Mouse (Mus musculus) forebrain, postnatal 0 days (tissue): ENCODE measurements around the gene Nodal. TPM values are rescaled to one million over a fixed set of nuclear protein-coding genes. Genes with fewer than 3 reads are reported as not detected.

ENCODE experiments used
- ATAC-seq: fragments of 200-750 bp; cut with Nextera tagmentation; 2 replicates; pipeline ENCODE4 v1.8.0; 2017; ENCODE audit warnings: mild to moderate bottlenecking, moderate library complexity
- DNase-seq: peaks from one replicate; pipeline ENCODE4 v3.0.0-alpha.2; 2015
- H3K27ac ChIP-seq: fragments of 300-500 bp; sonication (generic); 2 replicates; pipeline ENCODE4 v1.5.1; 2014; ENCODE audit warnings: low read depth, mild to moderate bottlenecking, antibody characterized with exemption, low read length, moderate library complexity, mixed read lengths
- H3K27me3 ChIP-seq: fragments of 300-500 bp; sonication (generic); 2 replicates; pipeline ENCODE4 v1.6.1; 2014; ENCODE audit warnings: mild to moderate bottlenecking, low read length, mixed read lengths; ENCODE audit not compliant: insufficient read depth
- H3K36me3 ChIP-seq: fragments of 300-500 bp; sonication (generic); 2 replicates; pipeline ENCODE4 v1.6.1; 2014; ENCODE audit warnings: mild to moderate bottlenecking, moderate library complexity; ENCODE audit not compliant: insufficient read depth
- H3K4me1 ChIP-seq: fragments of 300-500 bp; sonication (generic); 2 replicates; pipeline ENCODE4 v1.6.1; 2014; ENCODE audit warnings: antibody characterized with exemption; ENCODE audit not compliant: insufficient read depth
- H3K4me2 ChIP-seq: fragments of 300-500 bp; sonication (generic); 2 replicates; pipeline ENCODE4 v1.6.1; 2014; ENCODE audit warnings: low read depth, mild to moderate bottlenecking, moderate library complexity
- H3K4me3 ChIP-seq: fragments of 300-500 bp; sonication (generic); 2 replicates; pipeline ENCODE4 v1.5.1; 2014; ENCODE audit warnings: low read depth, low read length, mixed read lengths
- H3K9ac ChIP-seq: fragments of 300-500 bp; sonication (generic); 2 replicates; pipeline ENCODE4 v1.6.1; 2014; ENCODE audit warnings: mild to moderate bottlenecking
- H3K9me3 ChIP-seq: fragments of 300-500 bp; sonication (generic); 2 replicates; pipeline ENCODE4 v1.6.1; 2016; ENCODE audit warnings: low read length
- CTCF ChIP-seq: sonication (generic); IDR thresholded peaks from 2 replicates; pipeline ENCODE4 v1.5.1; 2016; ENCODE audit warnings: antibody characterized with exemption, control low read depth, low read depth
- WGBS: fragments of 180-500 bp; shearing (Covaris S2); extraction: QIAGEN DNeasy Blood & Tissue Kit; methylation state at CpG from one replicate; pipeline ENCODE4 v1.1.7; 2014; 5-methylcytosine and 5-hydroxymethylcytosine counted together
- polyA plus RNA-seq: library from polyadenylated mRNA; unstranded; fragments of >200 nt; fragmentation: Nextera tagmentation; extraction: Ambion mirVana; gene quantifications from 2 replicates; pipeline ENCODE4 v1.2.1, GENCODE M21; 2015
- total RNA-seq: library from RNA; depleted of rRNA; stranded (reverse); fragments of >200 nt; gene quantifications from 2 replicates; pipeline ENCODE4 v1.2.3, GENCODE M21; 2014

Nodal gene
- total and polyA plus RNA-seq, 2 experiments from 2014 or later: 0.16 TPM; not detected in 1

DNA sequence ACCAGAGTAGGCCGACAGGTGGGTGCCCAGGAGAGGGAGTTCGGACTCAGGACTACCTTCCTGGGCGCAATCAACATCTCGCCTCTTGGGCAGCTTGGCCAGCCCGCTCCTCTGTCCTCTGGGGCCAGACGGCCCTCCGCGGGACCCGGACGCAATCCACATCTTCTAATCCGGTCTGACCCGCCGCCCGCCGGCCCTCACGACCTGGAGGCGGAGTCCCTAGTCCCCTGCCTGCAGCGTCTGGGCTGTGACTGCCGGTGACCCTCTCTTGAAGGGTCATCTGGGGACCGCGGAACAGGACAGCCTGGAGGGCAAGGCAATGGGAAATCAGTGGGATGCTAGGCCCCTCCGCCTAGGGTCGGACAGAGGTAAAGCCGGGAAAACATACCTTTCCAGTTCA is 1.4 kb downstream of the Nodal start:
- H3K9me3 ChIP-seq: no peaks in the 10 kb centered on the region
- no peak for TF ChIP-seq CTCF
- H3K4me1 ChIP-seq: 0 out of 2 replicates have a peak, but pooled peaks cover 3% of the 10 kb centered on the region
- peaks cover 28% of the 10 kb centered on the region for H3K27me3 ChIP-seq
- no peaks in the 10 kb centered on the region for H3K36me3 ChIP-seq
- no peak overlapping the region for H3K4me2 ChIP-seq
- ATAC-seq (no peak), DNase-seq (no peak)
- no peak overlapping the region for H3K4me3 ChIP-seq
- WGBS: 8% methylated on average over 24 of the region's 24 CpGs
- no peak overlapping the region for H3K9ac ChIP-seq
- H3K27ac ChIP-seq: no peak overlapping the region

DNA sequence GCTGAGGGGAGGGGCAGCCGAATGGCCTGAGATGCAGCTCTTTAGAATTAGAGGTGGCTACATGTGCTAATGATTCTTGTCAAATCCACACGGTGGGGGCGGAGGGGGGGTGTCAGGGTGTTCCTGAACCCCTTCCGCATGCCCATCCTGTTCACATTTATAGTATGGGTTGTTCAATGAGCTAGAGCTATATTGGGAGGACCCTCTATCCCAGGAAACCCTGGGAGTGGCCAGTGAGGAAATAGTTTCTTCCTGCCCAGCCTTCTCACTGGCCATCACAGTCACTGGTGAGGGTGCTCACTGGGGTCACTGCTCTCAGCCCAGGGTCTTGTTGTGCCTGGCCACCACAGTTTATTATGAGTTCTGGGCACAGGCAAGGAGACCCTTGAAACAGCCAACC is 2.2 kb downstream of the Nodal start:
- DNase-seq (no peak), ATAC-seq (no peak)
- Histone ChIP-seq H3K4me3 (no peak overlapping the region), H3K27ac (no peak overlapping the region), H3K9ac (no peak overlapping the region), H3K27me3 (peaks cover 28% of the 10 kb centered on the region), H3K9me3 (no peaks in the 10 kb centered on the region), H3K4me1 (0 out of 2 replicates have a peak, but pooled peaks cover 3% of the 10 kb centered on the region), H3K4me2 (no peak overlapping the region), H3K36me3 (no peaks in the 10 kb centered on the region)
- 79% methylated on average over 4 of the region's 4 CpGs for WGBS
- no peak for TF ChIP-seq CTCF

DNA sequence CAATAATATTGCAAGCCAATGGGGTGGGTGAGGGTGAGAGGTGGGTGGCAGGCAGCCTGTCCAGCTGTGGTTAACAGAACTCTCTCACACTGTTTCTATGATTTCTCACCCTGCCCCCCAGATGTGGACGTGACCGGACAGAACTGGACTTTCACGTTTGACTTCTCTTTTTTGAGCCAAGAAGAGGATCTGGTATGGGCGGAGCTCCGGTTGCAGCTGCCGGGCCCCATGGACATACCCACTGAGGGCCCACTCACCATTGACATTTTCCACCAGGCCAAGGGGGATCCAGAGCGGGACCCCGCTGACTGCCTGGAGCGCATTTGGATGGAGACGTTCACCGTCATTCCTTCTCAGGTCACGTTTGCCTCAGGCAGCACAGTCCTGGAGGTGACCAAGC is 5.1 kb downstream of the Nodal start:
- no peak for DNase-seq
- Histone ChIP-seq H3K27me3 (peaks cover 24% of the 10 kb centered on the region), H3K4me2 (no peak overlapping the region), H3K9ac (no peak overlapping the region), H3K4me1 (0 out of 2 replicates have a peak, but pooled peaks cover 3% of the 10 kb centered on the region), H3K27ac (no peak overlapping the region), H3K36me3 (no peaks in the 10 kb centered on the region; the same call in 1 of the 2 replicates), H3K9me3 (no peaks in the 10 kb centered on the region), H3K4me3 (no peak overlapping the region)
- ATAC-seq: no peak
- TF ChIP-seq CTCF: no peak
- WGBS: 86% methylated on average over 12 of the region's 12 CpGs

DNA sequence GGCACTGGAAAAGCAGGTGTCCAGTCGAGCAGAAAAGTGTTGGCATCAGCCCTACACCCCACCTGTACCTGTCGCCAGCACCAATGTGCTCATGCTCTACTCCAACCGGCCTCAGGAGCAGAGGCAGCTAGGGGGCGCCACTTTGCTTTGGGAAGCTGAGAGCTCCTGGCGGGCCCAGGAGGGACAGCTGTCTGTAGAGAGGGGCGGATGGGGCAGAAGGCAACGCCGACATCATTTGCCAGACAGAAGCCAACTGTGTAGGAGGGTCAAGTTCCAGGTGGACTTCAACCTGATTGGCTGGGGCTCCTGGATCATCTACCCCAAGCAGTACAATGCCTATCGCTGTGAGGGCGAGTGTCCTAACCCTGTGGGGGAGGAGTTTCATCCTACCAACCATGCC is 5.5 kb downstream of the Nodal start:
- H3K9me3 ChIP-seq: no peaks in the 10 kb centered on the region
- peaks cover 21% of the 10 kb centered on the region for H3K27me3 ChIP-seq
- no peaks in the 10 kb centered on the region; the same call in 1 of the 2 replicates for H3K36me3 ChIP-seq
- no peak overlapping the region for H3K9ac ChIP-seq
- no peak overlapping the region for H3K4me2 ChIP-seq
- H3K4me3 ChIP-seq: no peak overlapping the region
- WGBS: 42% methylated on average over 10 of the region's 10 CpGs
- DNase-seq (no peak), ATAC-seq (no peak)
- no peak overlapping the region for H3K27ac ChIP-seq
- 0 out of 2 replicates have a peak, but pooled peaks cover 2% of the 10 kb centered on the region for H3K4me1 ChIP-seq
- TF ChIP-seq CTCF: peak; percentile 48

- no peaks in the 10 kb centered on the region for H3K9me3 ChIP-seq
- no peaks in the 10 kb centered on the region for H3K4me1 ChIP-seq
- DNase-seq (peak; percentile 41), ATAC-seq (peak; percentile 57)
- peak overlapping the region; percentile 37 for H3K4me2 ChIP-seq
- peaks cover 9% of the 10 kb centered on the region for H3K27me3 ChIP-seq
- no peak overlapping the region for H3K27ac ChIP-seq
- H3K36me3 ChIP-seq: peaks cover 3% of the 10 kb centered on the region; the same call in 1 of the 2 replicates
- H3K9ac ChIP-seq: no peak overlapping the region
- no peak for TF ChIP-seq CTCF
- 11% methylated on average over 7 of the region's 7 CpGs for WGBS
- H3K4me3 ChIP-seq: no peak overlapping the region
Measured at GRCm38 (mm10) chr10:61424500-61424899, 6.7 kb downstream of the Nodal start.

DNA sequence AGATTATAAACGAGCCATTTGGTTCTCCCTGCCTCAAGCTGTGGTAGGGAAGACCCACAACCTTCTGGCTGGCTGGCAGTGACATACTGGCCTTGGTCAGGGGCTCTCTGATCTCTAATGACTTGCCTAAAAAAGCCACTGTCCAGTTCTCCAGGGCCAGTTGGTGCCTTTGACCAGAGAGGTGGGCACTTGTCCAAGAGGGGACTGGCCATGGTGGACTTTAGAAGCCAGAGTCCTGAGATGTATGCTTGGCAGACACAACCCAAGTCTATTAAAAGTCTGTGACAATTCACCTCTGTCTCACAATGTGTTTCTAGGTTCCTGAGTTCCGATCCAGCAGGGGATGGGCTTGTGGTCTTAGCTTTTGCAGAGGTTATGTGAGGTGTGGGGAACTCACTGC is 7.3 kb downstream of the Nodal start:
- Histone ChIP-seq H3K27me3 (peaks cover 4% of the 10 kb centered on the region), H3K9ac (no peak overlapping the region), H3K4me3 (no peak overlapping the region), H3K27ac (no peak overlapping the region), H3K36me3 (peaks cover 9% of the 10 kb centered on the region), H3K9me3 (no peaks in the 10 kb centered on the region), H3K4me2 (no peak overlapping the region), H3K4me1 (no peaks in the 10 kb centered on the region)
- WGBS: 62% methylated on average over 2 of the region's 2 CpGs
- no peak for ATAC-seq
- TF ChIP-seq CTCF: no peak
- DNase-seq: no peak

DNA sequence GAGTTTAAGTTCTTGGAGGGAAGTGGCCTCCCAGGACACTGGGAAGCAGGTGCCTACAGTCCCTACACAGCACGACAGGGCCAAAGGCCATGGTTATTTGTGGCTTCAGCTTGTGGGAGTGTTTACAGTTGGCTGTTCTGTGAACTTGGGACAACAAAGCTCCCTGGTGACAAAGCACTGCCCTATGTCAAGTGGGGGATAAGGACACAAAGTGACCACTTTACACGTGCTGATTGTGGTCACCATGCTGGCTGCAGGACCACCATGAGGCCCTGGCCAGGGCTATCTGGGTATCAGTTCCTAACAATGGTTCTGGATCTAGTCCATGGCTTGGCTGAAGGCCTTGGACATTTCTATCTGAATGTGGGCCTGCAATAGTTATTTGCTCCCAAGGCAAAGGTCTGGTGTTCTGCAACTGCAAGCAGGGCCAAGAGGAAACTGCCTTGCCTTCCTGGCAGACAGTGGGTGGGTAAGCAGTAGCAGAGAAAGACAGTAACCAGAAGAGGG is 8.5 kb downstream of the Nodal start:
- Histone ChIP-seq H3K4me3 (no peak overlapping the region), H3K27ac (no peak overlapping the region), H3K4me2 (no peak overlapping the region), H3K4me1 (no peaks in the 10 kb centered on the region), H3K9ac (no peak overlapping the region), H3K36me3 (peaks cover 21% of the 10 kb centered on the region), H3K27me3 (no peaks in the 10 kb centered on the region), H3K9me3 (no peaks in the 10 kb centered on the region)
- ATAC-seq (no peak), DNase-seq (no peak)
- WGBS: 61% methylated on average over 2 of the region's 2 CpGs
- no peak for TF ChIP-seq CTCF
